Mouse (Mus musculus) skeletal muscle tissue, adult 2 months (tissue): ENCODE measurements at regions not wholly inside any gene's neighbourhood (a gene's known extent, or its start where the extent isn't known, plus 50 kb on each side); places are given as distances from the start of the nearest gene placed in this dataset.
A peak's percentile ranks its signal among the peaks of the same experiment; 100 is the strongest.

Experiments
- DNase-seq: peaks from one replicate; pipeline ENCODE4 v3.0.0-alpha.2; 2012; ENCODE audit warnings: low read depth, low spot score

GRCm38 (mm10) chr12:26143411-26143810, 271.6 kb downstream of the Rnf144a start:
- DNase-seq: peak; percentile 9

- no peak for DNase-seq
Measured at GRCm38 (mm10) chr12:26130811-26131210, 284.2 kb downstream of the Rnf144a start.

- DNase-seq: no peak
Measured at GRCm38 (mm10) chr12:26130011-26130410, 285.0 kb downstream of the Rnf144a start.

- DNase-seq: no peak
Measured at GRCm38 (mm10) chr12:26129511-26129910, 285.5 kb downstream of the Rnf144a start.

GRCm38 (mm10) chr12:26128851-26129250, 286.2 kb downstream of the Rnf144a start:
- DNase-seq: no peak

GRCm38 (mm10) chr12:26126260-26126659, 288.8 kb downstream of the Rnf144a start:
- DNase-seq: no peak

- DNase-seq: no peak
Measured at GRCm38 (mm10) chr12:26124211-26124610, 290.8 kb downstream of the Rnf144a start.

GRCm38 (mm10) chr12:26115339-26115912, 299.6 kb downstream of the Rnf144a start:
- peak; percentile 2 for DNase-seq

- peak; percentile 25 for DNase-seq
Measured at GRCm38 (mm10) chr12:26112166-26113019, 302.7 kb downstream of the Rnf144a start.

GRCm38 (mm10) chr12:26109866-26110265, 305.2 kb downstream of the Rnf144a start:
- no peak for DNase-seq

- no peak for DNase-seq
Measured at GRCm38 (mm10) chr12:26104372-26104771, 310.7 kb downstream of the Rnf144a start.

GRCm38 (mm10) chr12:26102384-26102783, 312.7 kb downstream of the Rnf144a start:
- no peak for DNase-seq

- DNase-seq: no peak
Measured at GRCm38 (mm10) chr12:26100140-26100539, 314.9 kb downstream of the Rnf144a start.

- DNase-seq: no peak
Measured at GRCm38 (mm10) chr12:26099176-26099575, 315.9 kb downstream of the Rnf144a start.

GRCm38 (mm10) chr12:26092311-26092710, 322.7 kb downstream of the Rnf144a start:
- no peak for DNase-seq

GRCm38 (mm10) chr12:26091865-26092264, 323.2 kb downstream of the Rnf144a start:
- DNase-seq: no peak

- no peak for DNase-seq
Measured at GRCm38 (mm10) chr12:26088389-26088788, 326.7 kb downstream of the Rnf144a start.

- DNase-seq: no peak
Measured at GRCm38 (mm10) chr12:26086923-26087322, 328.1 kb downstream of the Rnf144a start.

- no peak for DNase-seq
Measured at GRCm38 (mm10) chr12:26086414-26086813, 328.6 kb downstream of the Rnf144a start.

- DNase-seq: no peak
Measured at GRCm38 (mm10) chr12:26079061-26079625, 335.9 kb downstream of the Rnf144a start.

- no peak for DNase-seq
Measured at GRCm38 (mm10) chr12:26075638-26076254, 339.3 kb downstream of the Rnf144a start.

GRCm38 (mm10) chr12:26072180-26072579, 342.9 kb downstream of the Rnf144a start:
- DNase-seq: no peak
